Mouse (Mus musculus) forebrain, embryonic 13.5 days (tissue): ENCODE data around the gene Hes7. TPM values are rescaled to one million over a fixed set of nuclear protein-coding genes. Genes with fewer than 3 reads are reported as not detected.

Source experiments
- ATAC-seq: fragments of 200-750 bp; cut with Nextera tagmentation; 2 replicates; pipeline ENCODE4 v1.8.0; 2017
- H3K27ac ChIP-seq: fragments of 300-500 bp; sonication (generic); 2 replicates; pipeline ENCODE4 v1.5.1; 2015; ENCODE audit warnings: inconsistent platforms, mild to moderate bottlenecking, moderate library complexity
- H3K27me3 ChIP-seq: fragments of 300-500 bp; sonication (generic); 2 replicates; pipeline ENCODE4 v1.6.1; 2015; ENCODE audit warnings: mild to moderate bottlenecking, inconsistent platforms
- H3K36me3 ChIP-seq: fragments of 300-500 bp; sonication (generic); 2 replicates; pipeline ENCODE4 v1.6.1; 2015; ENCODE audit warnings: mild to moderate bottlenecking, inconsistent platforms; ENCODE audit not compliant: poor library complexity, severe bottlenecking
- H3K4me1 ChIP-seq: fragments of 300-500 bp; sonication (generic); 2 replicates; pipeline ENCODE4 v1.6.1; 2015; ENCODE audit warnings: inconsistent platforms
- H3K4me2 ChIP-seq: fragments of 300-500 bp; sonication (generic); 2 replicates; pipeline ENCODE4 v1.6.1; 2015; ENCODE audit warnings: inconsistent platforms, mild to moderate bottlenecking, moderate library complexity
- H3K4me3 ChIP-seq: fragments of 300-500 bp; sonication (generic); 2 replicates; pipeline ENCODE4 v1.5.1; 2015; ENCODE audit warnings: mild to moderate bottlenecking, inconsistent platforms
- H3K9ac ChIP-seq: fragments of 300-500 bp; sonication (generic); 2 replicates; pipeline ENCODE4 v1.6.1; 2015; ENCODE audit warnings: mild to moderate bottlenecking, inconsistent platforms
- H3K9me3 ChIP-seq: fragments of 300-500 bp; sonication (generic); replicated peaks from 2 replicates; pipeline ENCODE4 v1.6.1; 2016; ENCODE audit warnings: inconsistent platforms
- WGBS: fragments of 180-500 bp; shearing (Covaris S2); methylation state at CpG from one replicate; pipeline ENCODE4 v1.1.7; 2015; 5-methylcytosine and 5-hydroxymethylcytosine counted together
- polyA plus RNA-seq: library from polyadenylated mRNA; unstranded; fragments of >200 nt; fragmentation: Nextera tagmentation; extraction: Ambion mirVana; gene quantifications from 2 replicates; pipeline ENCODE4 v1.2.1, GENCODE M21; 2015

Gene Hes7
- polyA plus RNA-seq, 1 experiment from 2014 or later: 0.12 TPM

DNA sequence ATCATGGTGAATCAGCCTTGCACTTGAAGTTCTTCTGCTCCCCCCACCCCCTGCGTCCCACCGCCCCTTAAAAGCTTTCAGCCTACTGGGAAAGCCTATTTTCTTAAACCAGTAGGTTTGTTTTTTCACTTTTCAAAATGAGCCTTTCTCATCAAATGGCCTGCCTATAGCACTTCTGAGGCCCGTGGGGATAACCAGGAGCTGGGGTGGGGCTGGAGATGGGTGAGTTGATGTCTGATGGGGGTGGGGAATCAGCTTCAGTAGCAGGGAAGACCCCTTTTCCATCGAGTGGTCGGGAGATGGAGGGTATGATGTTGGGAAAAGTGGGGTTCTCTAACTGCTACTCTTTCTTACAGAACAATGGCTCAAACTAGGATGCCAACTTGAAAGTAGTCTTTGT lies 3.4 kb upstream of the Hes7 start:
- Histone ChIP-seq H3K4me3 (peak overlapping the region; percentile 66; the same call in 1 of the 2 replicates), H3K4me2 (peak overlapping the region; percentile 71), H3K27me3 (peaks cover 21% of the 10 kb centered on the region), H3K36me3 (no peaks in the 10 kb centered on the region), H3K9me3 (no peaks in the 10 kb centered on the region), H3K9ac (no peak overlapping the region), H3K4me1 (peaks cover 38% of the 10 kb centered on the region), H3K27ac (no peak overlapping the region)
- 65% methylated on average over 5 of the region's 5 CpGs for WGBS
- no peak for ATAC-seq

DNA sequence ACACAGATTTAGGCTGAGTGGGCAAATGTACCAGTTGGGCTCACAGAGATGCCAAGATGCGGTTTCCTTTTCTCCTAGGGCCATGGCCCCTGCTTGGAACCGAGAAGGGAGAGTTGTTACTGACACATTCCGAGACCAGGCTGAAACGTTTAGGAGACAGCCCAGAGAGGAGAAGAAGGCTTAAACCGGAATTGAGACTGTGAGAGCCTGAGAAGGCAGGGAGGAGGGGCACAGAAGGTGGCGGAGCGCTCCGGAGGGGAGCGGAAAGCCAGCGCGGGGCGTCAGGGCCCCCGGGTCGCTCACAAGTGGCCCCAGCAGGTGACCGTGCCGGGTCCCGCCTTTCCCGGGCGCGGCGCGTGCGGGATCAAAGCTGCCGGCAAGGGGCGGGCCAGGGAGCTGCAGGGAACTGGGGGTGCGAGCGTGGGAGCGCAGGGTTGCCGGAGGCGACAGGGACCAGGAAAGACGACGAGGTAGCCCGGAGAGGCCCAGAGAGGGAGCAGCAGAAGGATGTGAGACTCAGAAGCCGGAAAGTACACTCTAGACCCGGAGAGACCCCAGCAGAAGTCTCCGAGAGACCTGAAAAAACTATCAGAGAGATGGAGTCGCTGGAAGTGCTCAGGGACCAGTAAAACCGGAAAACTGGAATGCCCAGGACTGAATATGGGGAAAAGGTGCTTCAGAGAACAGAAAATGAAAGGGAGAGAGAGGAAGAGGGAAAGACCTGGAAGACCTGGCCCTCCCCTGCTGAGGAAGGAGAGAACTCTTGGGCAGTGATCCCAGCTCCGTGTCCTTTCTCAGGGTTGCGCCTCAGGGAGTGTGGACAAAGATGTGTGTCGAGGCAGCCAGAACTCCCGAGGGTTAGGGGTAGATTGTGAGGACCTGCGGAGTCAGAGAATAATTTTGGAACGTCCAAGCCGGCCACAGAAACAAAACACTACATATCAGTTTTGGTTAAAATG lies 2.2 kb upstream of the Hes7 start:
- ATAC-seq: 0 out of 2 replicates have a peak, but pooled peaks have one; percentile 37
- Histone ChIP-seq H3K27ac (peak overlapping the region; percentile 76), H3K27me3 (peaks cover 21% of the 10 kb centered on the region), H3K4me1 (peaks cover 42% of the 10 kb centered on the region), H3K9ac (peak overlapping the region; percentile 81), H3K36me3 (no peaks in the 10 kb centered on the region), H3K4me2 (peak overlapping the region; percentile 71), H3K4me3 (peak overlapping the region; percentile 66), H3K9me3 (no peaks in the 10 kb centered on the region)
- WGBS: under 1% methylated on average over 45 of the region's 45 CpGs

DNA sequence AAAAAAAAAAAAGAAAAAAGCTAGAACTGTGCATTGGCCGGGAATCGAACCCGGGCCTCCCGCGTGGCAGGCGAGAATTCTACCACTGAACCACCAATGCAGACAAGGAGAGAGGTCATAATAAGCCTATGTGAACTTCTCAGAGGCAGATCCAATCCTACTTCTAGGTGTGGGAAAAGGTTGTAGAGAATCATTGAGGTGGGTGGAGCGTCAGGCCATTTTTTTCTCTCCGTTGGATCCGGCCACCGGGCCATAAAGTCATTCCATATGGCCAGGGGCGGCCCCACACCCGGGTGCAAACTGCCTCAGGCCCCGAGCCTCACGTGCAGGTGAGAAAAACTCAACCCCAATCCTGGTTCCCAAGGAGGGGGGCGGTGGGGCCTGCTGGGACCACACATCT lies 1.4 kb upstream of the Hes7 start:
- Histone ChIP-seq H3K36me3 (no peaks in the 10 kb centered on the region), H3K9me3 (no peaks in the 10 kb centered on the region), H3K4me3 (peak overlapping the region; percentile 66), H3K4me2 (peak overlapping the region; percentile 71), H3K9ac (0 out of 2 replicates have a peak overlapping the region, but pooled peaks have one; percentile 27), H3K27ac (no peak overlapping the region), H3K4me1 (peaks cover 44% of the 10 kb centered on the region), H3K27me3 (peaks cover 21% of the 10 kb centered on the region)
- 0 out of 2 replicates have a peak, but pooled peaks have one; percentile 31 for ATAC-seq
- 1% methylated on average over 15 of the region's 15 CpGs for whole genome bisulfite sequencing

DNA sequence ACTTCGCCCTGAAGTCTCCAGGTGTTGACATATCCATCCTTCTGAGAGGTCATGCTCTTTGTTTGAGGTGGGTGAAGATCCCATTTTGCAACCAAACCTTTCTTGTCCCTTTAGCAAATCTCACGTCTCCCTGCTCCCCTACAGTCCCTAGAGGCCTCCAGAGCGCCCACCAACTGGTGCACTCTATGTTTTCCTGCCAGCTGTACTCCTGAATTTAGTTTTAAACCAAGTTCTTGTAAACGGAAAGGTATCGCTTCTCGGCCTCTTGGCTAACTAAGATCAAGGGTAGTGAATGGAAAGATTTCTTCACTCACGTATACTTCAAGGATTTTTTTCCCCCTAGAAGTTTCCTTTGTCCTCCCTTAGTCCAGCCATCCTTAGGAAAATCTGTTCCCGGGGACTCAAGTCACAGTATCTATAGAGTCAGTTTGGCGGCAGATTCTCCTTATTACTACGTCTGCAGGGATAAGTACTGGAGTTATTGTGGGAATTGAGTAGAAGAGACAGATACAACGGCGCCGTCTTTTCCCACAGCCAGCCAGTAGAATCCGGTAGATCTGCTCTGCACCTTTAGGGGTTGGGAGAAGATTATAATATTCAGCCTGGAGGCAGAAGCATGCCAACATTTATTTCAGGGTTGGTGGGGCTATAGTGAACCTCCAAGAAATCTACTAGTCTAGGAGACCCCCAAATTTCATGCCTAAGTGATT lies 603 bp upstream of the Hes7 start:
- peaks cover 44% of the 10 kb centered on the region for H3K4me1 ChIP-seq

DNA sequence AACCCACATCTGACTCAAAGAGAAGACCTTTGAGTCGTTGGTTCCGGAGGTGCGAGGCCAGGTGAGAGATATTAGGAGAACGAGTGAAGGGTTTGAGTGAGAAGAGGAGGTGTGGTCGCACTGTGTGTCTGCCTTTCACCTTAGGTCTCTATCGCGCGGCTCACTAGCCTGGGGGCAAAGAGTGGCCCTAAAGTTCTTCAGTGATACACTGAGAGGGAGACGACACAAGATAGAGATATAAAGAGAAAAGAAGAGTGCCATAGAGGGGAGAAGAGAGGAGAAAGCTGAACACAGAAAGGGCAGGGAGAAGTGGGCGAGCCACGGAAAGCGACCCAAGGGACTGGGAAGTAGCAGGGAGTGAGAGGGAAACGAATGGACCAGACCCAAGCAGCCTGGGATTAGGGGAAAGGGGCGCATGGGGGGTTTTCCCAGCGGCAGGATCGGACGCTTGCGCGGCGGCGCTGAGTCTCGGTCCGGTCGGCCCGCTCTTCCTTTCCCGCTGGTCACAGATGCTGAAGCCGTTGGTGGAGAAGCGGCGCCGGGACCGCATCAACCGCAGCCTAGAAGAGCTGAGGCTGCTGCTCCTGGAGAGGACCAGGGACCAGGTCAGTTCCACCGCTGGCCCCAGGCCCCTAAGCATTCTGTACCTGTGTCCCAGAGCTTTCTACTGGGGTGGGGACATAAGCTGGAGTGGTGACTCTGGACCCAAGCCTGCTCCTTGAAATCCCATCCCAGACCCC lies 967 bp downstream of the Hes7 start:
- peaks cover 11% of the 10 kb centered on the region for H3K27me3 ChIP-seq
- peak overlapping the region; percentile 79 for H3K9ac ChIP-seq
- peaks cover 53% of the 10 kb centered on the region for H3K4me1 ChIP-seq
- no peaks in the 10 kb centered on the region for H3K9me3 ChIP-seq
- 1% methylated on average over 33 of the region's 33 CpGs for WGBS
- peak overlapping the region; percentile 71 for H3K4me2 ChIP-seq
- H3K4me3 ChIP-seq: peak overlapping the region; percentile 75
- no peaks in the 10 kb centered on the region for H3K36me3 ChIP-seq
- H3K27ac ChIP-seq: no peak overlapping the region
- ATAC-seq: no peak

More for the DNA sequence above, 603 bp upstream of the Hes7 start:
- H3K27ac ChIP-seq: no peak overlapping the region
- no peaks in the 10 kb centered on the region for H3K9me3 ChIP-seq
- H3K4me3 ChIP-seq: peak overlapping the region; percentile 75
- no peaks in the 10 kb centered on the region for H3K36me3 ChIP-seq
- peaks cover 18% of the 10 kb centered on the region for H3K27me3 ChIP-seq
- H3K9ac ChIP-seq: no peak overlapping the region
- no peak for ATAC-seq
- H3K4me2 ChIP-seq: peak overlapping the region; percentile 71
- WGBS: 31% methylated on average over 14 of the region's 14 CpGs

DNA sequence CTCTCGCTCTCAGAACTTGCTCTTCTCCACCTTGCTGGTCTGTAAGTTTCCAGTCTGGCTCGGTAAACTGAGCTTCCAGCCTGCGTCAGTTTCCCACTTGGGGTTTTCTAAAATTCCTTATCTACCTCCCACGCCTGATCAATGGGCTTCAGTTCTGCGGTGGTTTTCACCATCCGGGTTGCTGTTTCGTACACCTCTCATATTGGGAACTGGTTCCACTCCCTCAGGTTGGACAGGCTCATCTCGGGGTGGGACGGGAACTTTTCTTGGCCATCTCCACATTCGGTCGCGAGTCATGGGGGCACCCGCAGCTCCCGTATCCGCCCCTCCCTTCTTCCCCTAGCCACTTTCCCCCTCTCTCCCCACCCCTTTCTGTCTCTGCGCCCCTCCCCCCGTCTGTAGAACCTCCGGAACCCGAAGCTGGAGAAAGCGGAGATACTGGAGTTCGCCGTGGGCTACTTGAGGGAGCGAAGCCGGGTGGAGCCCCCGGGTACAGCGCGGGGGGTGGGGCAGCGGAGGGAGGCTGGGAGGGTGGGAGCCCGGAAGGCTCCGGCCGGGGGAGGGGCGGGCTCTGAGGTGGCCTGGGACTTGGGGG lies 1.6 kb downstream of the Hes7 start:
- no peak for ATAC-seq
- Histone ChIP-seq H3K27ac (no peak overlapping the region), H3K4me2 (peak overlapping the region; percentile 71), H3K4me3 (peak overlapping the region; percentile 75), H3K9me3 (no peaks in the 10 kb centered on the region), H3K9ac (peak overlapping the region; percentile 79), H3K4me1 (peaks cover 55% of the 10 kb centered on the region), H3K27me3 (peaks cover 14% of the 10 kb centered on the region), H3K36me3 (no peaks in the 10 kb centered on the region)
- WGBS: under 1% methylated on average over 30 of the region's 32 CpGs

DNA sequence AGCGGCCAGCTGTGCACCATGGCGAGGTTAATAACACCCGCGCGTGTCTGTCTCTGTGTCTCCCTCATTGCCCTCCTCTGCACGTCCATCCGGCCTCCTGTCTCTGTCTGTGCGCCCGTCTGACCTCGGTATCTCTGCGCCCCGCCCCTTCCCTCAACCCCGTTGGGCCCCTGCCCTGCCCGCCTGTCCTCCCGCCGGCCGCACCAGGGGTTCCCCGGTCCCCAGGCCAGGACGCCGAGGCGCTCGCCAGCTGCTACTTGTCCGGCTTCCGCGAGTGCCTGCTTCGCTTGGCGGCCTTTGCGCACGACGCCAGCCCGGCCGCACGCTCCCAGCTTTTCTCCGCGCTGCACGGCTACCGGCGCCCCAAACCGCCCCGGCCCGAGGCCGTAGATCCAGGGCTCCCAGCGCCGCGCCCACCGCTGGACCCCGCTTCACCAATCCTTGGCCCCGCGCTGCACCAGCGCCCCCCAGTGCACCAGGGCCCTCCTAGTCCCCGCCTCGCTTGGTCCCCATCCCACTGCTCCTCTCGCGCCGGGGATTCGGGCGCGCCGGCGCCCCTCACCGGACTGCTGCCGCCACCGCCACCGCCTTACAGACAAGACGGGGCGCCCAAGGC lies 2.2 kb downstream of the Hes7 start, which contains the start of gene 9130213A22Rik:
Gene 9130213A22Rik, minus strand, starts transcription at position 254 of the 616 bp plus-strand sequence.
- H3K4me1 ChIP-seq: peaks cover 50% of the 10 kb centered on the region
- peak; percentile 66 for ATAC-seq
- no peaks in the 10 kb centered on the region for H3K36me3 ChIP-seq
- H3K9me3 ChIP-seq: no peaks in the 10 kb centered on the region
- peak within 1 kb of the TSS; percentile 79 for H3K9ac ChIP-seq
- 1% methylated on average over 63 of the region's 66 CpGs for WGBS
- peaks cover 19% of the 10 kb centered on the region for H3K27me3 ChIP-seq
- H3K4me3 ChIP-seq: peak within 1 kb of the TSS; percentile 75
- peak within 1 kb of the TSS; percentile 71 for H3K4me2 ChIP-seq
- peak within 1 kb of the TSS; percentile 57 for H3K27ac ChIP-seq

DNA sequence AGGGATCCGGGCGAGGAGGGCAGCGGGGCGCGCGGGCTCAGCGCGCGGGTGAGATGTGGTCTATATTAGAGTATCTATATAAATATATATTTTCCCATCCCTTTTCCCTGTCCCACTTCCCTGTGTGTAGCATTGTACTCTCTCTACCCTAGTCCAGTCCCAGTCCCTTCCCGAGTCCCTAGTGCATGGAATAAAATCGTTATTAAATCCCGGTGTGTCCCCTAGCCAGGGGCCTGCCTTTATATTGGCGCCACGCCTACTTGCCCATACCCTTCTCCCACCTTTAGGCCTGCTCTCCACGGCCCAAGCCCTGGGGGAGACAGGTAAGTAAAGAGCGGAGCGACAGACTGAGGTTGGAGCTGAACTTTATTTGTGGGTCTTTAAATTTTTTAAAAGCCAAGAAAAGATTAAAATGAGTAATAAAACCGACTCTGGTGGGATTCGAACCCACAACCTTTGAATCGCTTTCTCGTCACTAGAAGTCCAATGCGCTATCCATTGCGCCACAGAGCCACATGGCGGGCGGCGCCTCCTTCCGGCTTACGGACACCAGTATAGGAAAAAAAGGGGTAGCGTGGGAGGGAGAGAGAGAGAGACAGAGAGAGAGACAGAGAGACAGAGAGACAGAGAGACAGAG lies 3.0 kb downstream of the Hes7 start:
- H3K36me3 ChIP-seq: no peaks in the 10 kb centered on the region
- peaks cover 21% of the 10 kb centered on the region for H3K27me3 ChIP-seq
- H3K4me1 ChIP-seq: peaks cover 48% of the 10 kb centered on the region
- peak overlapping the region; percentile 71 for H3K4me2 ChIP-seq
- WGBS: under 1% methylated on average over 29 of the region's 29 CpGs
- peak overlapping the region; percentile 79 for H3K9ac ChIP-seq
- ATAC-seq: peak; percentile 9; the same call in 1 of the 2 replicates
- H3K4me3 ChIP-seq: peak overlapping the region; percentile 75
- H3K27ac ChIP-seq: peak overlapping the region; percentile 57
- H3K9me3 ChIP-seq: no peaks in the 10 kb centered on the region

DNA sequence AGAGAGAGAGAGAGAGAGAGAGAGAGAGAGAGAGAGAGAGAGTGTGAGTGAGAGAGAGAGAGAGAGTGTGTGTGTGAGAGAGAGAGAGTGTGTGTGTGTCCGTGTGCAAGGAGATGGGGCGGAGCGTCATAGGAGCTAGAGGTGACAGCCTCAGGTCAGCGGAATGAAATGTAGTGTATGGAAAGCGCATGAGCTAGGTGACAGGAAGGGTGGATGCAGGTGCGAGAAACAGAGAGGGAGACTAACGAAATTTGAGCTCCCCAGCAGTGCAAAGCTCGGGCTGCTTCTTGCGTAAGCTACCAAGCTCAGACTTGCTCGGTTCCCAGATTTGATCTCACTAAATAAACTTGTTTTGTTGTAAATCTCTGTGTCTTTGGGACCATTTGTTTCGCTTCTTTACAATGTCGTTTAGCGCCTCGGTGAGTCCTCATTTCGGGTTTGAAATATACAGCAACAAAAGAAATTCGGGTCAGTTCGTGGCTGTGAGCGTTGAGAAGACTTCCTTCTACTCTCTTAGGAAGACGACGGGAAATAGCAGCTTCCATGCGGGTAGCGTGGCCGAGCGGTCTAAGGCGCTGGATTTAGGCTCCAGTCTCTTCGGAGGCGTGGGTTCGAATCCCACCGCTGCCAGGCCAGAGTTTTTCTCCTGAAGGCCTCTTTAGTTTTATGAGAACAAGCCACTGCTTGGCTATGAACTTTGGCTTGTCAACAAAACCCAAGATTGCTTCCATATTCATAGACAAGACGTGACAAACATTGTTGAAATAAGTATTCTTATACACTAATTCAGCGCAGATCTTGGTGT lies 3.7 kb downstream of the Hes7 start:
- ATAC-seq: peak; percentile 73
- peak overlapping the region; percentile 65 for H3K27ac ChIP-seq
- peak overlapping the region; percentile 75 for H3K4me3 ChIP-seq
- WGBS: under 1% methylated on average over 31 of the region's 31 CpGs
- peak overlapping the region; percentile 66 for H3K9ac ChIP-seq
- H3K4me1 ChIP-seq: peaks cover 47% of the 10 kb centered on the region
- peak overlapping the region; percentile 71 for H3K4me2 ChIP-seq
- no peaks in the 10 kb centered on the region for H3K36me3 ChIP-seq
- H3K27me3 ChIP-seq: peaks cover 24% of the 10 kb centered on the region
- H3K9me3 ChIP-seq: no peaks in the 10 kb centered on the region

DNA sequence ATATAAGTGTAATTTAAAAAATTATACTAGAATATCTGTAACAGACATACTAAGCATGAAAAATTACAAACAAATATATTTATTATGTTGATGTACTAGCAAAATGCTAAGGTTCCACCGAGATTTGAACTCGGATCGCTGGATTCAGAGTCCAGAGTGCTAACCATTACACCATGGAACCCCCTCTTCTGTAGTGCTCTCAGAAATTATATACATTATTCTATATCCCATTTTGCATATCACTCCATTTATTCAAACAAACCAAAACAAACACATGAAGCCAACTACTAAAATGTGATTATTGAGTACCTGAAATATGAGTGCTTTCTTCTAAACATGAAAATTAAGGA lies 4.3 kb downstream of the Hes7 start:
- 0% methylated on average over 3 of the region's 3 CpGs for WGBS
- Histone ChIP-seq H3K9ac (no peak overlapping the region), H3K36me3 (no peaks in the 10 kb centered on the region), H3K27me3 (peaks cover 24% of the 10 kb centered on the region), H3K4me1 (peaks cover 41% of the 10 kb centered on the region), H3K27ac (no peak overlapping the region), H3K9me3 (no peaks in the 10 kb centered on the region), H3K4me2 (peak overlapping the region; percentile 71; the same call in 1 of the 2 replicates), H3K4me3 (peak overlapping the region; percentile 75; the same call in 1 of the 2 replicates)
- ATAC-seq: peak; percentile 61
